Mouse (Mus musculus) liver, postnatal 0 days (tissue): ENCODE results near the gene Krt7.

Source experiments
- CTCF ChIP-seq: sonication (generic); IDR thresholded peaks from 2 replicates; pipeline ENCODE4 v1.5.1; 2016; ENCODE audit warnings: antibody characterized with exemption, low read depth
- EP300 ChIP-seq: IDR thresholded peaks from 2 replicates; pipeline ENCODE4 v1.6.1; 2016; ENCODE audit warnings: antibody characterized with exemption, low read depth, mild to moderate bottlenecking

GRCm38 (mm10) chr15:101376776-101377061 lies 34.1 kb upstream of the Krt7 start:
- TF ChIP-seq CTCF (no peak), EP300 (no peak)
